Mouse (Mus musculus) kidney, postnatal 0 days (tissue): ENCODE measurements at regions not wholly inside any gene's neighbourhood (a gene's known extent, or its start where the extent isn't known, plus 50 kb on each side); places are given as distances from the start of the nearest gene placed in this dataset.
A peak's percentile ranks its signal among the peaks of the same experiment; 100 is the strongest.

ENCODE experiments used
- ATAC-seq: fragments of 200-750 bp; cut with Nextera tagmentation; replicated peaks from 2 replicates; pipeline ENCODE4 v1.8.0; 2017; ENCODE audit warnings: low read depth, moderate number of reproducible peaks, moderate TSS enrichment, moderate library complexity; ENCODE audit not compliant: low FRiP score
- DNase-seq: peaks from one replicate; pipeline ENCODE4 v3.0.0-alpha.2; 2016; ENCODE audit warnings: low spot score
- H3K27ac ChIP-seq: fragments of 300-500 bp; sonication (generic); 2 replicates; pipeline ENCODE4 v1.5.1; 2014; ENCODE audit warnings: mild to moderate bottlenecking
- H3K27me3 ChIP-seq: fragments of 300-500 bp; sonication (generic); 2 replicates; pipeline ENCODE4 v1.6.1; 2014; ENCODE audit warnings: low read length, mixed read lengths; ENCODE audit not compliant: insufficient read depth
- H3K36me3 ChIP-seq: fragments of 300-500 bp; sonication (generic); 2 replicates; pipeline ENCODE4 v1.6.1; 2014; ENCODE audit warnings: low read length, mixed read lengths; ENCODE audit not compliant: insufficient read depth
- H3K4me1 ChIP-seq: fragments of 300-500 bp; sonication (generic); replicated peaks from 2 replicates; pipeline ENCODE4 v1.6.1; 2014; ENCODE audit warnings: antibody characterized with exemption, low read length, mixed read lengths; ENCODE audit not compliant: insufficient read depth
- H3K4me2 ChIP-seq: fragments of 300-500 bp; sonication (generic); 2 replicates; pipeline ENCODE4 v1.6.1; 2014; ENCODE audit warnings: mild to moderate bottlenecking, low read length, moderate library complexity, mixed read lengths
- H3K4me3 ChIP-seq: fragments of 300-500 bp; sonication (generic); replicated peaks from 2 replicates; pipeline ENCODE4 v1.5.1; 2014; ENCODE audit warnings: low read depth, low read length
- H3K9ac ChIP-seq: fragments of 300-500 bp; sonication (generic); 2 replicates; pipeline ENCODE4 v1.6.1; 2014; ENCODE audit warnings: low read depth, low read length
- H3K9me3 ChIP-seq: fragments of 300-500 bp; sonication (generic); replicated peaks from 2 replicates; pipeline ENCODE4 v1.6.1; 2016; ENCODE audit warnings: low read length, inconsistent platforms, mixed read lengths
- CTCF ChIP-seq: IDR thresholded peaks from 2 replicates; pipeline ENCODE4 v1.5.1; 2016; ENCODE audit warnings: antibody characterized with exemption, low read depth, mild to moderate bottlenecking, moderate library complexity
- WGBS: fragments of 180-500 bp; shearing (Covaris S2); extraction: QIAGEN DNeasy Blood & Tissue Kit; methylation state at CpG from one replicate; pipeline ENCODE4 v1.1.7; 2014; 5-methylcytosine and 5-hydroxymethylcytosine counted together

GRCm38 (mm10) chr4:125358356-125358755, 132.1 kb upstream of the Grik3 start:
- WGBS, result 77% methylated on average over 2 of the region's 2 CpGs
- no peak for DNase-seq
- no peak for TF ChIP-seq CTCF
- Histone ChIP-seq H3K27me3 (no peaks in the 10 kb centered on the region), H3K9ac (no peak overlapping the region), H3K27ac (no peak overlapping the region), H3K4me3 (no peak overlapping the region), H3K4me1 (no peaks in the 10 kb centered on the region), H3K9me3 (no peaks in the 10 kb centered on the region), H3K4me2 (no peak overlapping the region), H3K36me3 (no peaks in the 10 kb centered on the region)
- ATAC-seq, result no peak

GRCm38 (mm10) chr4:125356441-125356840, 134.1 kb upstream of the Grik3 start:
- Histone ChIP-seq H3K27me3 (no peaks in the 10 kb centered on the region), H3K4me2 (no peak overlapping the region), H3K9me3 (no peaks in the 10 kb centered on the region), H3K36me3 (no peaks in the 10 kb centered on the region), H3K27ac (no peak overlapping the region), H3K4me1 (no peaks in the 10 kb centered on the region), H3K4me3 (no peak overlapping the region), H3K9ac (no peak overlapping the region)
- ATAC-seq (no peak), DNase-seq (peak; percentile 28)
- 16% methylated on average over 8 of the region's 8 CpGs for WGBS
- no peak for TF ChIP-seq CTCF

GRCm38 (mm10) chr4:125354742-125355141, 135.8 kb upstream of the Grik3 start:
- Histone ChIP-seq H3K9me3 (no peaks in the 10 kb centered on the region), H3K9ac (no peak overlapping the region), H3K27me3 (no peaks in the 10 kb centered on the region), H3K27ac (no peak overlapping the region), H3K36me3 (no peaks in the 10 kb centered on the region), H3K4me3 (no peak overlapping the region), H3K4me2 (no peak overlapping the region), H3K4me1 (no peaks in the 10 kb centered on the region)
- no peak for ATAC-seq
- no peak for TF ChIP-seq CTCF
- 59% methylated on average over 3 of the region's 3 CpGs for WGBS
- DNase-seq, result no peak

GRCm38 (mm10) chr4:125350056-125350455, 140.4 kb upstream of the Grik3 start:
- Histone ChIP-seq H3K9ac (no peak overlapping the region), H3K4me3 (no peak overlapping the region), H3K27me3 (no peaks in the 10 kb centered on the region), H3K4me1 (no peaks in the 10 kb centered on the region), H3K9me3 (no peaks in the 10 kb centered on the region), H3K36me3 (no peaks in the 10 kb centered on the region), H3K4me2 (no peak overlapping the region), H3K27ac (no peak overlapping the region)
- ATAC-seq, result no peak
- WGBS, result 69% methylated on average over 1 of the region's 1 CpGs
- no peak for DNase-seq
- no peak for TF ChIP-seq CTCF

- WGBS, result 69% methylated on average over 2 of the region's 2 CpGs
Measured at GRCm38 (mm10) chr4:125339056-125339455, 151.4 kb upstream of the Grik3 start.

GRCm38 (mm10) chr4:125328806-125329205, 161.7 kb upstream of the Grik3 start:
- WGBS, result 29% methylated on average over 3 of the region's 3 CpGs
- Histone ChIP-seq H3K4me2 (no peak overlapping the region), H3K9me3 (no peaks in the 10 kb centered on the region), H3K36me3 (no peaks in the 10 kb centered on the region), H3K4me3 (no peak overlapping the region), H3K9ac (no peak overlapping the region), H3K4me1 (no peaks in the 10 kb centered on the region), H3K27ac (no peak overlapping the region), H3K27me3 (no peaks in the 10 kb centered on the region)
- TF ChIP-seq CTCF, result no peak
- DNase-seq (peak; percentile 69), ATAC-seq (no peak)

More at GRCm38 (mm10) chr4:125339056-125339455, 151.4 kb upstream of the Grik3 start:
- Histone ChIP-seq H3K4me2 (no peak overlapping the region), H3K36me3 (no peaks in the 10 kb centered on the region), H3K9ac (no peak overlapping the region), H3K9me3 (no peaks in the 10 kb centered on the region), H3K4me3 (no peak overlapping the region), H3K27ac (no peak overlapping the region), H3K27me3 (no peaks in the 10 kb centered on the region), H3K4me1 (no peaks in the 10 kb centered on the region)
- TF ChIP-seq CTCF, result no peak
- DNase-seq, result no peak
- ATAC-seq, result no peak

GRCm38 (mm10) chr4:125324495-125324894, 166.0 kb upstream of the Grik3 start:
- Histone ChIP-seq H3K36me3 (no peaks in the 10 kb centered on the region), H3K9me3 (no peaks in the 10 kb centered on the region), H3K4me3 (no peak overlapping the region), H3K4me2 (no peak overlapping the region), H3K9ac (no peak overlapping the region), H3K4me1 (no peaks in the 10 kb centered on the region), H3K27ac (no peak overlapping the region), H3K27me3 (no peaks in the 10 kb centered on the region)
- no peak for ATAC-seq
- WGBS, result 77% methylated on average over 3 of the region's 3 CpGs
- no peak for DNase-seq
- TF ChIP-seq CTCF, result no peak
